Mouse (Mus musculus) hindbrain, embryonic 13.5 days (tissue): ENCODE results near the gene Canx. TPM values are rescaled to one million over a fixed set of nuclear protein-coding genes. Genes with fewer than 3 reads are reported as not detected.
A peak's percentile ranks its signal among the peaks of the same experiment; 100 is the strongest.

ENCODE experiments used
- microRNA counts: library from miRNA; unstranded; fragments of <30 nt; microRNA quantifications from one replicate; lab custom pipeline; 2016
- microRNA-seq: library from miRNA; unstranded; fragments of <30 nt; microRNA quantifications from one replicate; pipeline ENCODE4, GENCODE M21; 2016
- polyA plus RNA-seq: library from polyadenylated mRNA; unstranded; fragments of >200 nt; fragmentation: Nextera tagmentation; extraction: Ambion mirVana; gene quantifications from 2 replicates; pipeline ENCODE4 v1.2.1, GENCODE M21; 2015

Canx gene
- polyA plus RNA-seq, 1 experiment from 2014 or later: 269 TPM

MicroRNA genes within 50 kb of the gene (microRNA counts, 519-probe panel; counts per million panel counts)
- microRNA mmu-miR-804 (lab: Ali Mortazavi, UCI): 3,154 counts per million, percentile 37 among the panel's probes with 10 or more counts

Small RNA genes within 50 kb of the gene (microRNA-seq; reads per million reads assigned to microRNA genes)
- not detected for gene Mir804

Other genes with a start within 250 kb of the Canx start
- gene Tbc1d9b, start 194.3 kb downstream of the Canx start, polyA plus RNA-seq: 37.5 and 40.7 TPM in 2 replicates
- 30.2 and 30.6 TPM in 2 replicates for gene Mrnip, start 151.2 kb downstream of the Canx start, polyA plus RNA-seq
- 318 and 320 TPM in 2 replicates for gene Sqstm1, start 114.8 kb downstream of the Canx start, polyA plus RNA-seq
- gene Mgat4b, start 114.8 kb downstream of the Canx start, polyA plus RNA-seq: 30.4 and 36.6 TPM in 2 replicates
- 1.4 and 2.3 TPM in 2 replicates for gene Ltc4s, start 87.1 kb downstream of the Canx start, polyA plus RNA-seq
- 3.2 and 3.3 TPM in 2 replicates for gene Maml1, start 33.4 kb downstream of the Canx start, polyA plus RNA-seq
- gene Cby3, start 28.8 kb upstream of the Canx start, polyA plus RNA-seq: 0.75 and 1.4 TPM in 2 replicates
- gene Hnrnph1, start 51.3 kb upstream of the Canx start, polyA plus RNA-seq: 534 and 549 TPM in 2 replicates
- 22.7 and 27.5 TPM in 2 replicates for gene Rufy1, start 105.5 kb upstream of the Canx start, polyA plus RNA-seq